Mouse (Mus musculus): Measurements from ENCODE around the gene Pfdn4.

DNA sequence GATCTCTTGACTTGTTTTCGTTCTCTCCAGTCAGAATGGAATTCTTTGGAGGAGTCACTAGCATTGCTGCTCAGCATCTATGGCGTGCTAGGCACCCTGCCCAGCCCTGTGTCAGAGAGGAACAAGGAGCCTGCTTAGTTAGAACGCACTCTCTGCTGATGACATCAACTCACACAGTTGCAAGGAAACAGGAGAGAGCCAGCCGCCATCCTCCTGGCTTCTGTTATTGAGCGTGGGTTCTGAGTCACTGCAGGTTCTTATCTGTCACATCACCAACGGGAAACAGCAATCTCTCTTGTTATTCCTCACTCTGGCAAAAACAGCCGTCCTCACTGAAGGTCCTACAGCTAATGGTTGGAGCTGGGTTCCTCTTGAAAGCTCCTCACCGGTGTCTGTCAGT lies 7.1 kb downstream of the Pfdn4 start:
- TF ChIP-seq POLR2A (IDR thresholded peaks at IDR 0.05; ENCODE audit: insufficient read depth, low read depth, low read length) (no peak), CTCF (IDR thresholded peaks at IDR 0.05; ENCODE audit: insufficient read depth, low read depth, low read length) (no peak)

All from olfactory bulb, adult 2 months (tissue).